Mouse (Mus musculus) embryo, embryonic 11 days (tissue): ENCODE data around the gene Nudc.
"Not testable (repeated sequence)": the region's sequence is repeated elsewhere in the genome, so short reads cannot be mapped to it uniquely, and the experiment has no call there.

Experiments
- DNase-seq: peaks from one replicate; pipeline ENCODE4 v3.0.0-alpha.2; 2015

Gene Nudc

GRCm38 (mm10) chr4:133536081-133536480 lies 9.7 kb downstream of the Nudc start:
- no peak for DNase-seq

- no peak for DNase-seq
These were observed 13.0 kb downstream of the Nudc start for GRCm38 (mm10) chr4:133532777-133533176.

GRCm38 (mm10) chr4:133527788-133528187 lies 18.0 kb downstream of the Nudc start:
- no peak for DNase-seq

- no peak for DNase-seq
These were observed 24.3 kb downstream of the Nudc start for GRCm38 (mm10) chr4:133521502-133521901.

- DNase-seq, result peak; percentile 15
These were observed 26.5 kb downstream of the Nudc start for GRCm38 (mm10) chr4:133519369-133519665.

GRCm38 (mm10) chr4:133518601-133519368 lies 27.0 kb downstream of the Nudc start, which contains the start of gene Kdf1:
Gene Kdf1, plus strand, starts transcription at chr4:133518963.
- peak; percentile 24 for DNase-seq

GRCm38 (mm10) chr4:133512972-133513371 lies 32.8 kb downstream of the Nudc start:
- peak; percentile 80 for DNase-seq

GRCm38 (mm10) chr4:133512511-133512910 lies 33.3 kb downstream of the Nudc start:
- DNase-seq, result not testable (repeated sequence)

- DNase-seq, result no peak
These were observed 34.7 kb downstream of the Nudc start for GRCm38 (mm10) chr4:133511050-133511449.

GRCm38 (mm10) chr4:133508990-133509389 lies 36.8 kb downstream of the Nudc start:
- DNase-seq, result no peak

- no peak for DNase-seq
These were observed 39.2 kb downstream of the Nudc start for GRCm38 (mm10) chr4:133506573-133506972.

- DNase-seq, result no peak
These were observed 40.9 kb downstream of the Nudc start for GRCm38 (mm10) chr4:133504755-133505485.

GRCm38 (mm10) chr4:133504300-133504699 lies 41.5 kb downstream of the Nudc start:
- DNase-seq, result no peak

- DNase-seq, result no peak
These were observed 44.3 kb downstream of the Nudc start for GRCm38 (mm10) chr4:133501514-133501913.

- DNase-seq, result peak; percentile 94
These were observed 47.6 kb downstream of the Nudc start, which contains the start of gene Trnp1 for GRCm38 (mm10) chr4:133498160-133498724. Gene Trnp1, minus strand, starts transcription at chr4:133498550.

- DNase-seq, result peak; percentile 64
These were observed 48.2 kb downstream of the Nudc start for GRCm38 (mm10) chr4:133497461-133498159.

- DNase-seq, result no peak
These were observed 48.9 kb downstream of the Nudc start for GRCm38 (mm10) chr4:133496738-133497445.

GRCm38 (mm10) chr4:133495711-133496110 lies 50.1 kb downstream of the Nudc start:
- DNase-seq, result peak; percentile 22

GRCm38 (mm10) chr4:133494867-133495266 lies 50.9 kb downstream of the Nudc start:
- no peak for DNase-seq

GRCm38 (mm10) chr4:133494432-133494831 lies 51.4 kb downstream of the Nudc start:
- peak; percentile 92 for DNase-seq

GRCm38 (mm10) chr4:133493895-133494294 lies 51.9 kb downstream of the Nudc start:
- peak; percentile 26 for DNase-seq

GRCm38 (mm10) chr4:133491800-133492199 lies 54.0 kb downstream of the Nudc start:
- DNase-seq, result peak; percentile 29
